Mouse (Mus musculus) right cerebral cortex, postnatal 25 days (tissue): ENCODE results near the gene Pkn3.
"Not testable (repeated sequence)": the region's sequence is repeated elsewhere in the genome, so short reads cannot be mapped to it uniquely, and the experiment has no call there.

ENCODE experiments used
- DNase-seq: peaks from one replicate; pipeline ENCODE4 v3.0.0; 2022

The Pkn3 gene

DNA sequence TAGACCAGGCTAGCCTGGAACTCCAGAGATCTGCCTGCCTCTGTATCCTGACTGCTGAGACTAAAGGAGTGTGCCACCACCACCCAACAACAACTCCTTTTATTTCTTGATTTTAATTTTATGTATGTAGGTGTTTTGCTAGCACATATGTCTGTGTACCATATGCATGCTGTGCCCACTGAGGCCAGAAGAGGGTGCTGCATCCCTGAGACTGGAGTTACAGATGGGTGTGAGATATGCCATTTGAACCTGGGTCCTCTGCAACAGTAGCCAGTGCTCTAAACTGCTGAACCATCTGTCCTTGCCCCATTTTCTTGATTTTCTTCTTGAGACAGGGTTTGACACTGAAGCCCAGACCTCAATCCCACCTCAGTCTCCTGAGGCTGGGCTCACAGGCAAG lies 28.9 kb downstream of the Pkn3 start:
- DNase-seq: no peak

- DNase-seq: no peak
Measured at GRCm38 (mm10) chr2:30107646-30108045, 30.2 kb downstream of the Pkn3 start.

DNA sequence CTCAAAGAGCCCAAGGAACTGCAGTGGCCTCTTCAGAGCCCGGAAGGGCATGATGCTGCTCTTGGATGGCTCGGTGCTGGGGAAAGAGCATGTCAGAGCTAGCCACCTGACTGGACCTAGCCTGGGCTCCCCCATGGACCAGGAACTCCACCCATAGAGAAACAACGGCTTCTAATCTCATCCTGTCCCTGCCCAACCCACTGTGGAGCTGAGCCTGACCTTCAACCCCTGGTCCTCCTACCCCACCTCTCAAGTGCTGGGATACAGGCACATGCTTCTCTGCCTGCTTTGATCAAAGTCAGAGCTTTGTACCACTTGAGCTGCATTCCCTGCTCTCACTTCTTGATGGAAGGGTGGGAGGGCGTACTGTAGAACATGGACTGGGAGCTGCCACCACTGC lies 30.8 kb downstream of the Pkn3 start:
- no peak for DNase-seq

- DNase-seq: no peak
Measured at GRCm38 (mm10) chr2:30111500-30111899, 34.0 kb downstream of the Pkn3 start.

DNA sequence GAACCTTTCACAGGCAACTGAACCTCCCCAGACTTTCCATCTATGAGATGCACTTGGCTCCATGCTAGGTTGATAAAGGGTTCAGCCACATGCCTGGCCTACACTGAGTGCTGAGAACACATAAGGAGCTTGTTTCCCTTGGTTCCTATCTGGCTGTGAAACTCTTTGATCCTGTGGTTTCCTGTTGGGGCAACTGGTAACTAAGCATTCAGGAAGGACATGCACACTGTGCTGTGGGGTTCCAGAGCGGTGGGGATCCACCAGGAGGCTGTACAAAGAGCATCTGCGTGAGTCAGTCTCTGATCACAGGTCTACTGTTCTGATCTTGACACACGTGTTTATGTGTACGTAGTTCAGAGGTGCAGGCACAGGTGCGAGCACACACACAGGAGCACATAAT lies 35.1 kb downstream of the Pkn3 start:
- no peak for DNase-seq

GRCm38 (mm10) chr2:30119641-30120051 lies 42.2 kb downstream of the Pkn3 start:
- peak; percentile 73 for DNase-seq

- no peak for DNase-seq
Measured at GRCm38 (mm10) chr2:30120269-30120668, 42.8 kb downstream of the Pkn3 start.

DNA sequence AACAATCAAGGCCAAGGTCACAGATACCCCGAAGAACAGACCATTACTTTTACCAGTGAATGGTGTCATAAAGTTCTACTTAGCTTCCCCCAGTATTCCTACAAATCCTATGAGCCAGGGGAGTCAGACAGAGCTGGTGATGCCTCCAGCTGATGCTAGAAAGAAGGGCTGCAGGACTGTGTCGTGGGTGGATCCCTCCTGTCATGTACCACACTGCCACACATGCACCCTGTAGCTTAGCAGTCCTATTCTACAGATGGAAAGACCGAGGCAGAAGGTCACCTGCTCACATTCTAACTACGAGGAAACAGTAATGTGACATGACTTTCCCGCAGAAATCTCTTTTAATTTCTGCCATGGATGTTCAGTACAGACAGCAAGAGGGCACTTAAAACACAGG lies 45.3 kb downstream of the Pkn3 start:
- no peak for DNase-seq

- DNase-seq: peak; percentile 43
Measured at GRCm38 (mm10) chr2:30123729-30124471, 46.4 kb downstream of the Pkn3 start.

GRCm38 (mm10) chr2:30124472-30125274 lies 47.2 kb downstream of the Pkn3 start, which contains the start of gene Zer1:
Gene Zer1 (minus strand): TSS chr2:30124585.
- peak; percentile 94 for DNase-seq

DNA sequence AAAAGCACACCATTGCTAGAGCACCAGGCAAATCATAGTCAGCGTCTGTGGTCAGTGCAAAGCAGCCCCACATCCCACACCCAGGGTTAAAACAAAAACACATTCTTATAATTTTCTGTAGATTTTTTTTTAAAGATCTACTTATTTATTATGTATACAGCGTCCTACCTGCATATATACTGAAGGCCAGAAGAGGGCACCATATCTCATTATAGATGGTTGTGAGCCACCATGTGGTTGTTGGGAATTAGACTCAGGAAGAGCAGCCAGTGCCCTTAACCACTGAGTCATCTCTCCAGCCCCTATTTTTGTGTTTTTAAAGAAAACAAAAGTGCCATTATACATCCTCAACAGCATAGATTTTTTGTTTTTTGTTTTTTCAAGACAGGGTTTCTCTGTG lies 51.3 kb downstream of the Pkn3 start:
- DNase-seq: no peak

GRCm38 (mm10) chr2:30130156-30130555 lies 52.7 kb downstream of the Pkn3 start:
- DNase-seq: no peak

GRCm38 (mm10) chr2:30131240-30131639 lies 53.8 kb downstream of the Pkn3 start:
- not testable (repeated sequence) for DNase-seq

DNA sequence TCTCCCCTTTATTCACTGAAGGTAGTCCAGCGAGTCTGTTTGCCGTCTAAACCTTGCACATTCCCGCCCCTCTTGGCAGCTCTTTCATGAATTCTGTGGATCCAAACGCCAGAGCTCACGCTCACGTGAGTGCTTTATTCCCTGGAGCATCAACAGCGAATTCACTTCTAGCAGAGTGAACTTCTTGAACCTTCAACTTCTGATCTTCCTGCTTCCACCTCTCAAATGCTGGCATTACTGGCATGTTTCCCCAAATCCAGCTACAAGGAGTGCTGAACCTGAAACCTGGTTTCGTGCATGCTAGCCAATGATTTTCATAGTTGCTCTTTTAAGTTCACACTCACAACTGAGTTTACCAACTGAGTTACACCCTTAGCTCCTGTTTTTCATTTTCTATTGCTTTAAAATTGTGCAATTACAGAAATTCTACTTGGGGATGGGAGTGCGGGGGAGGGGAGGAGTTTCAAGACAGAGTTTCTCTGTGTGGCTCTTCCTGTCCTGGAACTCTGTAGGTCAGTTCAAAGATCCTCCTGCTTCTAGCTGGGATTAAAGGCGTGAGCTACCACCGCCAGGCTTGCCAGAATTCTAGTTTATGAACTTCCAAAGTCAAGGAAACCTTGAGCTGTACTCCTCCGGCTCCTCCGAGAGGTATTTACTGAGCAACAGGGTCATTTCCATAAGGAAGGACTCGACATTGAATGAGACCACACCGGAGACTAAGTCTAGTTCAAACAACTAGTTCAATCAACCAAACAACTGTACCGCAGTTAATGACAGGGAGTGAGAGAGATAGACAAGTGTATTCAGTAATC lies 55.5 kb downstream of the Pkn3 start:
- DNase-seq: no peak

DNA sequence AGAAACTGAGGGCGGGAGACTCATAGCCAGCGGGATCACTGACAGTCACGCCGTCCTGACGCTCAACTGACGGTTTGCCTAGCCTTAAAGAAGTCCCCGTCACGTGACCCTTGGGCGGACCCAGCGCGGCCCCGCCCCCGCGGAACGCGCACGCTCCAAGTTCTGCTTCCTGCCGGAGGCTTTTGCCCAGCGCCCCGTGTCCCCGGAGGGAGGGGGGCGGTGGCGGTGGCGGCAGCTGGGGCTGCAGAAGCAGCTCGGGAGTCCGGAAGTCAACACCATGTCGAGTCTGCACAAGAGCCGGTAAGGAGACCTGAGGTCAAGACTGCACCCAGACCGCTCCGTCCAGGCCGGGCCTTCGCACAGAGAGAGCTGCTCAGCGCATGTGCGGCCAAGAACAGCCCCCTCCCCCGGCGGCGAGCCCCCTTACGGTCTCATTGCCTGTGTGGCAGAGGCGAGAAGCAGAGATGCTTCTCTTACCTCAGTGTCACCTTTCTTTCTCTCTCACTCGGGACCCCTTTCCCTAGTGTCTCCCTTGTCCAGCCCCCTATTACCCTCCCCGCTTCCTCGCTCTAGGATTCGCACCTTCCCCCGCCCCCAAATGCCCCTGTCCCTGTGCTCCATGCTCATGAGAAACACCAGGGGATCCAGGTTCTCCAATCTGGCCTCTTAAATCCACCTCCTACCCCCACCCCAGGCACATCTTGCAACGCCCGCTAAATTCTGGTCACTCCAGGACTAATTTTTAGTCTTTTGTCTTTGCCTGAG lies 56.3 kb downstream of the Pkn3 start, which contains the start of gene Tbc1d13:
Gene Tbc1d13, plus strand, starts transcription at position 134 of the 765 bp plus-strand sequence.
- DNase-seq: peak; percentile 97

DNA sequence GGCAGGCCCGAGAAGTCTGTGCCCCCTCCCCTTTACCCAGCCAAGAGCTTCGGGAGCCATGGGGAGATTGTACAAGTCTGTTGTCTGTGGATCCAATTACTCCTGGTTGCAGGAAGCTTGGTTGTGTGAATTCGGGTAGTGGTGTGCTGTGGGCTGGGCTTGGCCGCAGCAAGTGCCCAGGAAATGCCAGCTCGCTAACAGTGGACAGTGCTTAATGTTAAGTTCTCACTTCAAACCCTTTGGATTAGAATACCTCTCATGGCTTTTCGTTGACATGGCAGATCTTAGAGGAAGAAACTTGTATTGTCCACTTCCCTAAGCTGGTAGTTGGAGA lies 56.9 kb downstream of the Pkn3 start:
- DNase-seq: no peak

DNA sequence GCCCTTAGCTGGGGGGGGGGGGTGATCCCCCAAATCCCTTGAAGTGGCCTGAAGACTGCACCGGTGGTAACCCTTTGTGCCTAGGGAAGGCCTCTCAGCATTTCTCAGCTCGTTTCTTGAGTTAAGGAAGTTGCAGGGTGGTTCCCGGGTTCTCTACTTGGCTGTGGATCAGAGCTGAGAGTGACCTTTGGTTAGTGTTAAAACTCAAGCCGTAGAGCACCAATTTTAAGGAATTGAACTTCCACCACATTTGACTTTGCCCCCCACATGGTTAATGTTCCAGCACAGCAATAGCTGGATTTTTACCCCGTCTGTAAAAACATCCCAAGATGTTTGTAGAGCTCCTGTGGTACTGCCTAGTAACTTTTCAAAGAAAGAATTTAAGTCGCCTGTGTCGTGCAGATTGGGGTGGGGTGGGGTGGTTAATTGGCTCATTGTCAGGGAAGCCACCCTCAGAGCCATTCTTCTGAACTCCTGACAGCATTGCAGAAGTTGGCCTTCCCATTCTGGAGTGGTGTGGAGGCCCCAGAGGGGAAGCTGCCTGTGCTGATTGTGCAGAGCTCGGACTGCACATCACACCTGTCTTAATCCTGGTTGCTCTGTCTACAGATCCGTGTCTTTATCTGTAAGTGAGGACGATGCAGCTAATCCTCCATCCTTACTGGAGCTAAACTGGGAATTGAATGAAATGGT lies 57.6 kb downstream of the Pkn3 start:
- DNase-seq: no peak

GRCm38 (mm10) chr2:30136458-30136857 lies 59.0 kb downstream of the Pkn3 start:
- DNase-seq: no peak

DNA sequence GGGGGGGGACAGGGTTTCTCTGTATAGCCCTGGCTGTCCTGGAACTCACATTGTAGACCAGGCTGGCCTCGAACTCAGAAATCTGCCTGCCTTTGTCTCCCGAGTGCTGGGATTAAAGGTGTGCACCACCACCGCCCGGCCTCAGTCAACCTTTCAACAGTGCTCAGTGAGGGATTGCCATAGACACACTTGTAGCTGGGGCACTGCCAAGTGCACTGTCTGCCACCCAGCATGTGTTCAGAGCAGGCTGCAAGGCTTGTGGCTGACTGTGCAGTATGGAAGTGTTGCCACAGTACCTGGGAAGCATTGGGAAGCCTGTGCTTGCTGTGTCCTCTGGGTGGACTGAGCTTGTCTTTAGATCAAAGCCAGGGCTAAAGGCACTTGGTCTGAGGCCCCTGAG lies 62.5 kb downstream of the Pkn3 start:
- not testable (repeated sequence) for DNase-seq
